Mouse (Mus musculus) stomach, postnatal 0 days (tissue): Measurements from ENCODE around the gene Ndufv3. TPM values are rescaled to one million over a fixed set of nuclear protein-coding genes. Genes with fewer than 3 reads are reported as not detected.
A peak's percentile ranks its signal among the peaks of the same experiment; 100 is the strongest.

Experiments
- ATAC-seq: fragments of 200-750 bp; cut with Nextera tagmentation; 2 replicates; pipeline ENCODE4 v1.8.0; 2017; ENCODE audit not compliant: low FRiP score, low TSS enrichment
- DNase-seq: peaks from one replicate; pipeline ENCODE4 v3.0.0-alpha.2; 2016; ENCODE audit warnings: low spot score
- H3K27ac ChIP-seq: fragments of 300-500 bp; sonication (generic); replicated peaks from 2 replicates; pipeline ENCODE4 v1.5.1; 2014; ENCODE audit warnings: mild to moderate bottlenecking, control low read depth
- H3K27me3 ChIP-seq: fragments of 300-500 bp; sonication (generic); 2 replicates; pipeline ENCODE4 v1.6.1; 2014; ENCODE audit warnings: low read length; ENCODE audit not compliant: control insufficient read depth, insufficient read depth
- H3K36me3 ChIP-seq: fragments of 300-500 bp; sonication (generic); 2 replicates; pipeline ENCODE4 v1.6.1; 2014; ENCODE audit warnings: low read length, mixed read lengths; ENCODE audit not compliant: control insufficient read depth, insufficient read depth
- H3K4me1 ChIP-seq: fragments of 300-500 bp; sonication (generic); replicated peaks from 2 replicates; pipeline ENCODE4 v1.6.1; 2014; ENCODE audit warnings: antibody characterized with exemption; ENCODE audit not compliant: control insufficient read depth, insufficient read depth
- H3K4me2 ChIP-seq: fragments of 300-500 bp; sonication (generic); replicated peaks from 2 replicates; pipeline ENCODE4 v1.6.1; 2014; ENCODE audit warnings: low read depth, mild to moderate bottlenecking, control low read depth, moderate library complexity
- H3K4me3 ChIP-seq: fragments of 300-500 bp; sonication (generic); 2 replicates; pipeline ENCODE4 v1.5.1; 2014; ENCODE audit warnings: low read depth, low read length, control low read depth
- H3K9ac ChIP-seq: fragments of 300-500 bp; sonication (generic); 2 replicates; pipeline ENCODE4 v1.6.1; 2014; ENCODE audit warnings: mild to moderate bottlenecking, low read length, control low read depth, mixed read lengths
- H3K9me3 ChIP-seq: fragments of 300-500 bp; sonication (generic); 2 replicates; pipeline ENCODE4 v1.6.1; 2016; ENCODE audit warnings: low read length; ENCODE audit not compliant: control insufficient read depth
- CTCF ChIP-seq: IDR thresholded peaks from 2 replicates; pipeline ENCODE4 v1.5.1; 2016; ENCODE audit warnings: antibody characterized with exemption, low read depth, mild to moderate bottlenecking, moderate library complexity
- EP300 ChIP-seq: optimal IDR thresholded peaks from 2 replicates; pipeline ENCODE3; 2016; ENCODE audit warnings: antibody characterized with exemption
- WGBS: fragments of 180-500 bp; shearing (Covaris S2); extraction: QIAGEN DNeasy Blood & Tissue Kit; methylation state at CpG from one replicate; pipeline ENCODE4 v1.1.7; 2014; 5-methylcytosine and 5-hydroxymethylcytosine counted together
- polyA plus RNA-seq: library from polyadenylated mRNA; unstranded; fragments of >200 nt; fragmentation: Nextera tagmentation; extraction: Ambion mirVana; gene quantifications from 2 replicates; pipeline ENCODE4 v1.2.1, GENCODE M21; 2015

The Ndufv3 gene
- polyA plus RNA-seq, 1 experiment from 2014 or later = 344 TPM

DNA sequence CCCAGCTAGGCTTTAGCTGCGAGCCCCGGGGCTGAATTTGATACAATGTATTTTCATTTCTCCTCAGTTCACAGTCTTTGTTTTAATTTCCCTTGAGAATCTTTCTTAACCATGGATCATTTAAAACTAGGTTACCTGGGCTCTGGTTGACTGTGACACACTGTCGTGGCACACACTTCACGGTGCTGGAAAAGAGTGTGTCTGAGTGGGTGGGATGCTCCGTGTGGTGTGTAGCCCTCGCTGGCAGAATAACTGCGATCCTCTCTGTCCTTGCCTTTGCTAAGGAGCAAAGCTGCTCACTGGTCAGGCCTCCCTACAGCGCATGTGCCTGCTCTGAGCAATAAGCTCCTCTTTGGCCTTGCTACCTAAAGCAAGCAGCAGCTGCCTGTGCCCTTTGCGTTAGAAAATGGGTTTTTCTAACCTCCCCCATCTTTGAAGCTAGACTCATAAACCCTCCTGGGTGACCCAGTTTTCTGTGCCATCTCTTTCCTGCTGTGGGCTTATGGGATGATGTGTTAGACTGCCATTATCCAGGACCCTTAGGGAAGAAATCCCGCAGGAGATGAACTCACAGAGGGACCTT, 33.2 kb upstream of the Ndufv3 start:
- no peak for TF ChIP-seq CTCF
- TF ChIP-seq EP300 = no peak
- Histone ChIP-seq H3K27ac (no peak overlapping the region), H3K4me3 (no peak overlapping the region), H3K27me3 (no peaks in the 10 kb centered on the region), H3K9me3 (no peaks in the 10 kb centered on the region), H3K36me3 (no peaks in the 10 kb centered on the region), H3K4me2 (no peak overlapping the region), H3K4me1 (no peaks in the 10 kb centered on the region), H3K9ac (no peak overlapping the region)
- WGBS = 75% methylated on average over 10 of the region's 10 CpGs
- DNase-seq (no peak), ATAC-seq (no peak)

GRCm38 (mm10) chr17:31487433-31488060, 32.4 kb upstream of the Ndufv3 start:
- no peak for ATAC-seq
- H3K36me3 ChIP-seq = no peaks in the 10 kb centered on the region
- H3K4me1 ChIP-seq = no peaks in the 10 kb centered on the region
- no peak overlapping the region for H3K27ac ChIP-seq
- no peak overlapping the region for H3K4me3 ChIP-seq
- 36% methylated on average over 6 of the region's 6 CpGs for WGBS
- TF ChIP-seq CTCF (no peak), EP300 (no peak)
- H3K9ac ChIP-seq = no peak overlapping the region
- DNase-seq = no peak
- H3K4me2 ChIP-seq = no peak overlapping the region
- H3K27me3 ChIP-seq = no peaks in the 10 kb centered on the region
- no peaks in the 10 kb centered on the region for H3K9me3 ChIP-seq

DNA sequence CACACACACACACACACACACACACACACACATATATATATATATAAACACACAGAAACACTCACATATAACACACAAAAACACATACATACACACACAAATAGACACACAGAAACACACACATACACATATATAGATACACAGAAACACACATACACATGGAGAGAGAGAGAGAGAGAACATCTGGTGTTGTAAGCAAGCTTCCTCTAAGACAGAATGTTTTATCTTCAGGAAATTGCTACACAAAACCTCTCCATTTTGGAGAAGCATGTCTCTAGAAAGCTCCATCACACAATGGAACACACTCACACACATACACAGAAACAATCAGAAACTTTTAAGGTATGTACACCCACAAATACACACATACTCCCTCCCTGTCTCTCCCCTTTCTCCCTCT, 28.6 kb upstream of the Ndufv3 start:
- H3K27ac ChIP-seq = no peak overlapping the region
- H3K4me2 ChIP-seq = no peak overlapping the region
- no peaks in the 10 kb centered on the region for H3K4me1 ChIP-seq
- H3K27me3 ChIP-seq = no peaks in the 10 kb centered on the region
- H3K9ac ChIP-seq = no peak overlapping the region
- ATAC-seq (no peak), DNase-seq (no peak)
- no peaks in the 10 kb centered on the region for H3K9me3 ChIP-seq
- no peak for TF ChIP-seq CTCF
- no peak for TF ChIP-seq EP300
- H3K36me3 ChIP-seq = peaks cover 4% of the 10 kb centered on the region; the same call in 1 of the 2 replicates
- no peak overlapping the region for H3K4me3 ChIP-seq

- peaks cover 6% of the 10 kb centered on the region; the same call in 1 of the 2 replicates for H3K36me3 ChIP-seq
- no peak overlapping the region for H3K27ac ChIP-seq
- WGBS = 0% methylated on average over 2 of the region's 2 CpGs
- H3K27me3 ChIP-seq = no peaks in the 10 kb centered on the region
- H3K4me1 ChIP-seq = no peaks in the 10 kb centered on the region
- DNase-seq (peak; percentile 77), ATAC-seq (peak; percentile 48)
- no peak overlapping the region for H3K4me2 ChIP-seq
- H3K9me3 ChIP-seq = no peaks in the 10 kb centered on the region
- H3K9ac ChIP-seq = no peak overlapping the region
- H3K4me3 ChIP-seq = no peak overlapping the region
- TF ChIP-seq CTCF (peak; percentile 99), EP300 (no peak)
Measured at GRCm38 (mm10) chr17:31492416-31492815, 27.5 kb upstream of the Ndufv3 start.

DNA sequence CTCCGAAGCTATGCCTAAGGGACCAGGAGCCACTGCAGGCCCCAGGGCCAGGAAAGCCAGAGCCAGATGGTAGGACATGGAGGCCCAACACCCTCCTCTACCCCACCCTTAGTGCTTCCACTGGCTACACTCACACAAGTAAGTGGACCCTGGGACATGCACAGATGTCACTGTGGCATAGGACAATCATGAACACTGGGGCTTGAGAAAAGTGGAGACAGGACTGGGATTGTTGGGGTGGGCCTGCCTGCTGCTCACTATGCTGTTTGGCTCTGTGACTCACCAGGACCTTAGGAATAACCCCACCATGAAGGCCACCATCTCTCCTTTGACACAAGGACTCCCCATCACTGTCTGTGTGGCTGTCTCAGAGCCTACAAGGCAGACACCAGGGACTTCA, 24.9 kb upstream of the Ndufv3 start:
- 82% methylated on average over 1 of the region's 1 CpGs for WGBS
- no peak for ATAC-seq

GRCm38 (mm10) chr17:31497726-31498125, 22.2 kb upstream of the Ndufv3 start:
- no peak overlapping the region for H3K27ac ChIP-seq
- H3K27me3 ChIP-seq = no peaks in the 10 kb centered on the region
- peaks cover 18% of the 10 kb centered on the region for H3K36me3 ChIP-seq
- TF ChIP-seq EP300 (no peak), CTCF (no peak)
- no peaks in the 10 kb centered on the region for H3K9me3 ChIP-seq
- 80% methylated on average over 6 of the region's 6 CpGs for WGBS
- no peak overlapping the region for H3K9ac ChIP-seq
- no peak for DNase-seq
- H3K4me2 ChIP-seq = no peak overlapping the region
- H3K4me1 ChIP-seq = no peaks in the 10 kb centered on the region
- no peak for ATAC-seq
- H3K4me3 ChIP-seq = no peak overlapping the region

More for the DNA sequence above, 24.9 kb upstream of the Ndufv3 start:
- no peaks in the 10 kb centered on the region for H3K27me3 ChIP-seq
- peaks cover 14% of the 10 kb centered on the region; the same call in 1 of the 2 replicates for H3K36me3 ChIP-seq
- no peak overlapping the region for H3K4me2 ChIP-seq
- H3K4me1 ChIP-seq = no peaks in the 10 kb centered on the region
- H3K9ac ChIP-seq = no peak overlapping the region
- no peak overlapping the region for H3K4me3 ChIP-seq
- no peak overlapping the region for H3K27ac ChIP-seq
- TF ChIP-seq CTCF (no peak), EP300 (no peak)
- DNase-seq = no peak
- H3K9me3 ChIP-seq = no peaks in the 10 kb centered on the region
